Mouse (Mus musculus) lung, adult 2 months (tissue): Measurements from ENCODE around the gene Cela3b.

Experiments used
- CTCF ChIP-seq: fragments of 200-500 bp; IDR thresholded peaks from 2 replicates; pipeline ENCODE4 v1.5.1; 2011; ENCODE audit warnings: mild to moderate bottlenecking, low read length, control low read depth; ENCODE audit not compliant: insufficient read depth
- POLR2A ChIP-seq: fragments of 200-500 bp; IDR thresholded peaks from 2 replicates; pipeline ENCODE4 v1.6.1; 2011; ENCODE audit warnings: low read depth, mild to moderate bottlenecking, control low read depth, low read length, borderline replicate concordance; ENCODE audit errors: extremely low read depth

GRCm38 (mm10) chr4:137449132-137449531, 18.8 kb upstream of the Cela3b start:
- TF ChIP-seq CTCF (no peak), POLR2A (no peak)
